Mouse (Mus musculus) hindbrain, embryonic 11.5 days (tissue): ENCODE data around the gene Ntrk3. TPM values are rescaled to one million over a fixed set of nuclear protein-coding genes. Genes with fewer than 3 reads are reported as not detected.

Experiments
- ATAC-seq: fragments of 200-750 bp; cut with Nextera tagmentation; 2 replicates; pipeline ENCODE4 v1.8.0; 2017; ENCODE audit warnings: mild to moderate bottlenecking, moderate TSS enrichment, moderate library complexity; ENCODE audit not compliant: low FRiP score
- DNase-seq: peaks from one replicate; pipeline ENCODE4 v3.0.0-alpha.2; 2015; ENCODE audit warnings: low spot score
- H3K27ac ChIP-seq: fragments of 300-500 bp; sonication (generic); 2 replicates; pipeline ENCODE4 v1.5.1; 2014; ENCODE audit warnings: mild to moderate bottlenecking, low read depth, low read length
- H3K27me3 ChIP-seq: fragments of 300-500 bp; sonication (generic); 2 replicates; pipeline ENCODE4 v1.6.1; 2014; ENCODE audit warnings: mild to moderate bottlenecking, low read length, moderate library complexity, mixed read lengths; ENCODE audit not compliant: control insufficient read depth, insufficient read depth
- H3K36me3 ChIP-seq: fragments of 300-500 bp; sonication (generic); 2 replicates; pipeline ENCODE4 v1.6.1; 2014; ENCODE audit warnings: mild to moderate bottlenecking, low read length, moderate library complexity, mixed read lengths; ENCODE audit not compliant: control insufficient read depth, insufficient read depth
- H3K4me1 ChIP-seq: fragments of 300-500 bp; sonication (generic); replicated peaks from 2 replicates; pipeline ENCODE4 v1.6.1; 2014; ENCODE audit warnings: low read length, mixed read lengths; ENCODE audit not compliant: control insufficient read depth, insufficient read depth
- H3K4me2 ChIP-seq: fragments of 300-500 bp; sonication (generic); replicated peaks from 2 replicates; pipeline ENCODE4 v1.6.1; 2014; ENCODE audit warnings: mild to moderate bottlenecking, low read depth, low read length
- H3K4me3 ChIP-seq: fragments of 300-500 bp; sonication (generic); 2 replicates; pipeline ENCODE4 v1.5.1; 2014; ENCODE audit warnings: low read depth, low read length
- H3K9ac ChIP-seq: fragments of 300-500 bp; sonication (generic); 2 replicates; pipeline ENCODE4 v1.6.1; 2014; ENCODE audit warnings: low read depth, low read length
- H3K9me3 ChIP-seq: fragments of 300-500 bp; sonication (generic); 2 replicates; pipeline ENCODE4 v1.6.1; 2016; ENCODE audit warnings: low read length; ENCODE audit not compliant: control insufficient read depth
- WGBS: fragments of 180-500 bp; shearing (Covaris S2); extraction: QIAGEN DNeasy Blood & Tissue Kit; methylation state at CpG from one replicate; pipeline ENCODE4 v1.1.7; 2014; 5-methylcytosine and 5-hydroxymethylcytosine counted together
- polyA plus RNA-seq: library from polyadenylated mRNA; unstranded; fragments of >200 nt; fragmentation: Nextera tagmentation; extraction: Ambion mirVana; gene quantifications from 2 replicates; pipeline ENCODE4 v1.2.1, GENCODE M21; 2014

Ntrk3 gene
- polyA plus RNA-seq, 1 experiment from 2014 or later, result 8.0 TPM

- 80% methylated on average over 5 of the region's 5 CpGs for WGBS
- Histone ChIP-seq H3K27me3 (no peaks in the 10 kb centered on the region), H3K4me3 (no peak overlapping the region), H3K4me2 (no peak overlapping the region), H3K9ac (no peak overlapping the region), H3K9me3 (no peaks in the 10 kb centered on the region), H3K27ac (no peak overlapping the region), H3K36me3 (no peaks in the 10 kb centered on the region), H3K4me1 (no peaks in the 10 kb centered on the region)
- DNase-seq (no peak), ATAC-seq (no peak)
Measured at GRCm38 (mm10) chr7:78765215-78765631, 27.4 kb upstream of the Ntrk3 start.

GRCm38 (mm10) chr7:78763801-78764200 is 26.0 kb upstream of the Ntrk3 start:
- WGBS, result 93% methylated on average over 3 of the region's 3 CpGs
- Histone ChIP-seq H3K9me3 (no peaks in the 10 kb centered on the region), H3K4me2 (no peak overlapping the region), H3K27me3 (no peaks in the 10 kb centered on the region), H3K27ac (no peak overlapping the region), H3K36me3 (no peaks in the 10 kb centered on the region), H3K4me3 (no peak overlapping the region), H3K4me1 (no peaks in the 10 kb centered on the region), H3K9ac (no peak overlapping the region)
- ATAC-seq (no peak), DNase-seq (no peak)

GRCm38 (mm10) chr7:78754458-78755000 is 16.7 kb upstream of the Ntrk3 start:
- Histone ChIP-seq H3K27me3 (no peaks in the 10 kb centered on the region), H3K4me1 (no peaks in the 10 kb centered on the region), H3K9ac (no peak overlapping the region), H3K9me3 (no peaks in the 10 kb centered on the region), H3K4me3 (no peak overlapping the region), H3K27ac (no peak overlapping the region), H3K4me2 (no peak overlapping the region), H3K36me3 (no peaks in the 10 kb centered on the region)
- no peak for ATAC-seq
- no peak for DNase-seq
- 58% methylated on average over 8 of the region's 8 CpGs for WGBS

- no peaks in the 10 kb centered on the region for H3K9me3 ChIP-seq
- H3K4me1 ChIP-seq, result no peaks in the 10 kb centered on the region
- ATAC-seq (no peak), DNase-seq (no peak)
- H3K4me2 ChIP-seq, result no peak overlapping the region
- no peak overlapping the region for H3K27ac ChIP-seq
- H3K27me3 ChIP-seq, result no peaks in the 10 kb centered on the region
- H3K4me3 ChIP-seq, result no peak overlapping the region
- 83% methylated on average over 7 of the region's 7 CpGs for WGBS
- H3K9ac ChIP-seq, result no peak overlapping the region
- H3K36me3 ChIP-seq, result no peaks in the 10 kb centered on the region
Measured at GRCm38 (mm10) chr7:78753752-78754457, 16.1 kb upstream of the Ntrk3 start.

GRCm38 (mm10) chr7:78752961-78753360 is 15.1 kb upstream of the Ntrk3 start:
- no peak overlapping the region for H3K9ac ChIP-seq
- H3K27ac ChIP-seq, result no peak overlapping the region
- DNase-seq (no peak), ATAC-seq (no peak)
- no peaks in the 10 kb centered on the region for H3K36me3 ChIP-seq
- no peaks in the 10 kb centered on the region for H3K27me3 ChIP-seq
- no peaks in the 10 kb centered on the region for H3K9me3 ChIP-seq
- no peak overlapping the region for H3K4me2 ChIP-seq
- 92% methylated on average over 4 of the region's 4 CpGs for WGBS
- no peaks in the 10 kb centered on the region for H3K4me1 ChIP-seq
- no peak overlapping the region for H3K4me3 ChIP-seq

GRCm38 (mm10) chr7:78743731-78744385 is 6.0 kb upstream of the Ntrk3 start:
- no peaks in the 10 kb centered on the region for H3K36me3 ChIP-seq
- no peak overlapping the region for H3K9ac ChIP-seq
- H3K4me2 ChIP-seq, result no peak overlapping the region
- no peak overlapping the region for H3K4me3 ChIP-seq
- no peaks in the 10 kb centered on the region for H3K4me1 ChIP-seq
- H3K27me3 ChIP-seq, result no peaks in the 10 kb centered on the region
- H3K9me3 ChIP-seq, result no peaks in the 10 kb centered on the region
- H3K27ac ChIP-seq, result no peak overlapping the region
- WGBS, result 74% methylated on average over 5 of the region's 5 CpGs
- ATAC-seq, result no peak
- peak; percentile 5 for DNase-seq

GRCm38 (mm10) chr7:78739351-78740000 is 1.7 kb upstream of the Ntrk3 start:
- 88% methylated on average over 8 of the region's 8 CpGs for WGBS
- Histone ChIP-seq H3K4me1 (no peaks in the 10 kb centered on the region), H3K4me3 (no peak overlapping the region), H3K9ac (no peak overlapping the region), H3K4me2 (no peak overlapping the region), H3K9me3 (no peaks in the 10 kb centered on the region), H3K27me3 (no peaks in the 10 kb centered on the region), H3K27ac (no peak overlapping the region), H3K36me3 (no peaks in the 10 kb centered on the region)
- ATAC-seq (no peak), DNase-seq (no peak)

- H3K36me3 ChIP-seq, result no peaks in the 10 kb centered on the region
- H3K9ac ChIP-seq, result no peak overlapping the region
- no peaks in the 10 kb centered on the region for H3K4me1 ChIP-seq
- WGBS, result 95% methylated on average over 6 of the region's 6 CpGs
- H3K9me3 ChIP-seq, result no peaks in the 10 kb centered on the region
- no peak overlapping the region for H3K4me3 ChIP-seq
- H3K27ac ChIP-seq, result no peak overlapping the region
- ATAC-seq (no peak), DNase-seq (no peak)
- no peak overlapping the region for H3K4me2 ChIP-seq
- H3K27me3 ChIP-seq, result no peaks in the 10 kb centered on the region
Measured at GRCm38 (mm10) chr7:78737196-78737595, 616 bp downstream of the Ntrk3 start.
